Mouse (Mus musculus) neutrophil, adult 83 days (primary cell): ENCODE data around the gene Actr6. TPM values are rescaled to one million over a fixed set of nuclear protein-coding genes. Genes with fewer than 3 reads are reported as not detected.

Experiments used
- total RNA-seq, 2 experiments: library from RNA; stranded (reverse); gene quantifications; one replicate each; pipeline ENCODE4 v1.2.4; 2023

Actr6 gene
- total RNA-seq: 10 to 100 TPM; 16.2 to 19.0 TPM

GRCm38 (mm10) chr10:89732001-89732794, at the start of gene Actr6:
Gene Actr6 (minus strand): TSS chr10:89732295.

GRCm38 (mm10) chr10:89744871-89745665, 13.0 kb upstream of the Actr6 start, which contains the start of gene Uhrf1bp1l:
Gene Uhrf1bp1l (plus strand): TSS chr10:89744991.

GRCm38 (mm10) chr10:89686139-89686808, 45.8 kb downstream of the Actr6 start, which contains the start of gene Scyl2:
Gene Scyl2 (minus strand): TSS chr10:89686285.

Other genes with a start within 250 kb of the Actr6 start
- not detected for gene Nr1h4, start 198.7 kb downstream of the Actr6 start, total RNA-seq
- under 1 TPM in 1 of 2 experiments, not detected in 1; 0.11 TPM for gene Slc17a8, start 111.0 kb downstream of the Actr6 start, total RNA-seq
- 10 to 100 TPM; 43.3 to 46.2 TPM for gene Scyl2, start 46.0 kb downstream of the Actr6 start, total RNA-seq
- gene Uhrf1bp1l, start 12.7 kb upstream of the Actr6 start, total RNA-seq: 10 to 100 TPM; 60.9 to 62.4 TPM
- not detected for gene Anks1b, start 141.2 kb upstream of the Actr6 start, total RNA-seq